Mouse (Mus musculus): Measurements from ENCODE around the gene Hint3. TPM values are rescaled to one million over a fixed set of nuclear protein-coding genes. Genes with fewer than 3 reads are reported as not detected.

Gene Hint3
- polyA plus RNA-seq, 1 experiment from 2014 or later: 23.3 TPM

GRCm38 (mm10) chr10:30577670-30578280 lies 51.7 kb downstream of the Hint3 start:
- Histone ChIP-seq H3K27ac (replicated peaks) (no peak overlapping the region), H3K27me3 (no peaks in the 10 kb centered on the region), H3K36me3 (peaks cover 20% of the 10 kb centered on the region), H3K4me1 (no peaks in the 10 kb centered on the region), H3K9me3 (no peaks in the 10 kb centered on the region), H3K9ac (replicated peaks) (no peak overlapping the region), H3K4me3 (no peak overlapping the region), H3K4me2 (replicated peaks) (no peak overlapping the region)
- WGBS: 95% methylated on average over 5 of the region's 5 CpGs
- no peak for ATAC-seq (ENCODE audit: low FRiP score, low read depth)

GRCm38 (mm10) chr10:30566364-30566763 lies 63.1 kb downstream of the Hint3 start:
- ATAC-seq (ENCODE audit: low FRiP score, low read depth): no peak
- Histone ChIP-seq H3K4me2 (replicated peaks) (no peak overlapping the region), H3K4me3 (no peak overlapping the region), H3K9me3 (no peaks in the 10 kb centered on the region), H3K4me1 (no peaks in the 10 kb centered on the region), H3K9ac (replicated peaks) (no peak overlapping the region), H3K36me3 (peaks cover 29% of the 10 kb centered on the region), H3K27ac (replicated peaks) (no peak overlapping the region), H3K27me3 (no peaks in the 10 kb centered on the region)

- ATAC-seq (ENCODE audit: low FRiP score, low read depth): no peak
- H3K27me3 ChIP-seq: no peaks in the 10 kb centered on the region
- WGBS: 96% methylated on average over 3 of the region's 3 CpGs
- H3K9me3 ChIP-seq: no peaks in the 10 kb centered on the region
- H3K4me1 ChIP-seq: no peaks in the 10 kb centered on the region
- no peak overlapping the region for H3K27ac ChIP-seq (replicated peaks)
- no peak overlapping the region for H3K4me3 ChIP-seq
- no peak overlapping the region for H3K9ac ChIP-seq (replicated peaks)
- H3K36me3 ChIP-seq: peaks cover 40% of the 10 kb centered on the region
- no peak overlapping the region for H3K4me2 ChIP-seq (replicated peaks)
Observed at GRCm38 (mm10) chr10:30564651-30565050, 64.8 kb downstream of the Hint3 start.

Other genes with a start within 250 kb of the Hint3 start
- gene Trmt11, start 28.9 kb downstream of the Hint3 start, polyA plus RNA-seq (2016; fragmentation: Nextera tagmentation; extraction: Ambion mirVana): 30.0 and 31.7 TPM in 2 replicates
- 7.4 and 8.0 TPM in 2 replicates for gene Ncoa7, start 173.7 kb upstream of the Hint3 start, polyA plus RNA-seq (2016; fragmentation: Nextera tagmentation; extraction: Ambion mirVana)
- gene Hey2, start 213.2 kb upstream of the Hint3 start, polyA plus RNA-seq (2016; fragmentation: Nextera tagmentation; extraction: Ambion mirVana): 3.7 and 4.6 TPM in 2 replicates

Measured in midbrain, embryonic 12.5 days (tissue).